Mouse (Mus musculus) R1 (cell line): Measurements from ENCODE around the gene Baz1b.
"Not testable (repeated sequence)": the region's sequence is repeated elsewhere in the genome, so short reads cannot be mapped to it uniquely, and the experiment has no call there.

Experiments used
- DNase-seq: peaks from one replicate; pipeline ENCODE4 v3.0.0-alpha.2; 2018; ENCODE audit warnings: low read depth, low spot score

Baz1b gene

GRCm38 (mm10) chr5:135179616-135180015 lies 7.4 kb upstream of the Baz1b start:
- no peak for DNase-seq

- no peak for DNase-seq
Observed at GRCm38 (mm10) chr5:135180796-135181195, 6.3 kb upstream of the Baz1b start.

GRCm38 (mm10) chr5:135181776-135182175 lies 5.3 kb upstream of the Baz1b start:
- peak; percentile 50 for DNase-seq

GRCm38 (mm10) chr5:135183131-135183861 lies 3.8 kb upstream of the Baz1b start:
- peak; percentile 90 for DNase-seq

GRCm38 (mm10) chr5:135185016-135185415 lies 2.0 kb upstream of the Baz1b start:
- DNase-seq: no peak

GRCm38 (mm10) chr5:135185596-135185995 lies 1.5 kb upstream of the Baz1b start:
- peak; percentile 85 for DNase-seq

- DNase-seq: no peak
Observed at GRCm38 (mm10) chr5:135186231-135186620, 838 bp upstream of the Baz1b start.

- DNase-seq: peak; percentile 58
Observed at GRCm38 (mm10) chr5:135187349-135188213, 517 bp downstream of the Baz1b start.

GRCm38 (mm10) chr5:135188214-135188554 lies 1.1 kb downstream of the Baz1b start:
- no peak for DNase-seq

GRCm38 (mm10) chr5:135189281-135190022 lies 2.4 kb downstream of the Baz1b start:
- no peak for DNase-seq

GRCm38 (mm10) chr5:135191620-135192019 lies 4.6 kb downstream of the Baz1b start:
- peak; percentile 82 for DNase-seq

GRCm38 (mm10) chr5:135192431-135192830 lies 5.4 kb downstream of the Baz1b start:
- no peak for DNase-seq

- no peak for DNase-seq
Observed at GRCm38 (mm10) chr5:135196367-135196766, 9.3 kb downstream of the Baz1b start.

GRCm38 (mm10) chr5:135202763-135203162 lies 15.7 kb downstream of the Baz1b start:
- no peak for DNase-seq

GRCm38 (mm10) chr5:135208197-135208596 lies 21.1 kb downstream of the Baz1b start:
- peak; percentile 70 for DNase-seq

GRCm38 (mm10) chr5:135216871-135217270 lies 29.8 kb downstream of the Baz1b start:
- DNase-seq: no peak

GRCm38 (mm10) chr5:135220941-135221340 lies 33.9 kb downstream of the Baz1b start:
- DNase-seq: no peak

GRCm38 (mm10) chr5:135222066-135222465 lies 35.0 kb downstream of the Baz1b start:
- DNase-seq: no peak

GRCm38 (mm10) chr5:135224169-135224568 lies 37.1 kb downstream of the Baz1b start:
- DNase-seq: no peak

- DNase-seq: not testable (repeated sequence)
Observed at GRCm38 (mm10) chr5:135225879-135226278, 38.8 kb downstream of the Baz1b start.

GRCm38 (mm10) chr5:135230186-135230585 lies 43.1 kb downstream of the Baz1b start:
- DNase-seq: no peak
